Mouse (Mus musculus): ENCODE data around the gene Rasal1.

DNA sequence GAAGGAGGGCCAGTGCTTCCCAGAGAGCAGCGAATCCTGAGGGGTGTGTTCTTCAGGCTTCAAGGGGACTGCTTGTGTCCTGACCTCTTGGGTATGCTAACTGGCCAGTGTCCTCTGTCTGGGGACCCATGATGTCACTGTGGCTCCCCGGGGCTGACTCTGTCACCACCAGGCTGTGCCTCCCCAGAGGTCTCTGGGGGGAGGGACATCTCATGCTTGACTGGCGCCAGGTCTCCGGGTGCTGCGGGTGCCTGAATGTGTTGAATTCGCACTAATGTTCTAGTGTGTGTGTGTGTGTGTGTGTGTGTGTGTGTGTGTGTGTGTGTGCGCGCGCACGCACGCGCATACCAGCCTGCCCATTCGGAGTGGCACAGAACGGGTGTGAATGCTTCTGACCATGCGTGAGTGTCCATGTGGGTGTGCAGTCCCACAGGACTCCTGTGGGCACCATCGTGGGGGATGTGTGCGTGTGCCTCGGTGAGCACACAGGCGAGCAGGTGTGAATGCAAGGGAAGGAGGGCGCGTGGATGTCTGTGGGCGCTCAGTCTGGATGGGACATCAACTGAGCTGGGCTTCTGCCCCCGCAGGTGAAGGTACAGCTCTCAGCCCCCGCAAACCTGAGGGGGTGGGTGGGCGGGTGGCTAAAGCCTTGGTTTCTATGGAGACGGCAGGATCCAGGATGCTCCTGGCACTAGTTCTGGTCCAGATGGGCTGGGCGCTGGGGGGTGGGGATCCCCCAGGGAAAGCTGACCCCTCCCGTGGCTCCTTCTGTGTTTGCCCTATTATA is 4.5 kb downstream of the Rasal1 start:
- no peak for TF ChIP-seq CTCF (IDR thresholded peaks at IDR 0.05; ENCODE audit: borderline replicate concordance, control insufficient read depth, extremely low read depth, insufficient read depth, low read length, poor library complexity)
- TF ChIP-seq POLR2A (IDR thresholded peaks at IDR 0.05; ENCODE audit: control insufficient read depth, extremely low read depth, insufficient read depth, low read length, poor library complexity) = no peak
